Mouse (Mus musculus) layer of hippocampus, adult 11-12 months (tissue): ENCODE results near the gene Gm21988.

Experiments
- DNase-seq: peaks from one replicate; pipeline ENCODE4 v3.0.0; 2022; ENCODE audit warnings: low spot score

Gene Gm21988

DNA sequence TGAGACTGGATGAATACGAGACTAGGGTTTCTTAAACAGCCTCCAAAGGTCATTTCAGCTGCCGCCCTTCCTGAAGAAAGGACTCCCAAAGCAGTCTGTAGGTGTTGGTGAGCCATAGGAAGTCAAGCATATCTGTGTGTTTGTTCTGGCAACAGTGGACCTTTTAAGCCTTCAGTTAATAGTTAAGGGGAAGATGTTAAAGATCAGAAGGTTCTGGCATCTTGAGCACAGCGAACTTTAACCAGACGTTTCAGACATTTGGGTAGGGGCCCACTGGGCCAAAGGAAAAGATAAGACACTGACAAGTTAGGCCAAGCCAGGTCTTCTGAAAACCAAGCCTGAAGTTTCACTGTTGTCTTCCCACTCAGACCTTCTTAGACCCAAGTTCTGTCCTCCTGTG, 21.6 kb downstream of the Gm21988 start:
- no peak for DNase-seq

DNA sequence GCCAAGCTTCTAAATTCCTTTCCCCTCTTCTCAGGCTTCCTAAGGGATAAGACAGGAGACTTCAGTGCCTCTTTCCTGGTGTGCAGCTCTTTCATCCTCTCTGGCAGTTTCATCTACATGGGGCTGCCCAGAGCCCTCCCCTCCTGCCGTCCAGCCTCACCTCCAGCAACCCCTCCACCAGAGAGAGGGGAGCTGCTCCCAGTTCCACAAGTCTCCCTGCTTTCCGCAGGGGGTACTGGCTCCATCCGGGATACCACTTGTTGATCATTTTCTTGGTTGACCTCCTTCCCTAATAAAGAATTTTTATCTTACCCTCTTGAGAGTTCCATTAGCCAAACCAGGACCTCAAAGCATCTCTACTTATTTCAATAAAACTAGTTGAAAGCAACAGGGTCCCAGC, 23.5 kb downstream of the Gm21988 start:
- no peak for DNase-seq

DNA sequence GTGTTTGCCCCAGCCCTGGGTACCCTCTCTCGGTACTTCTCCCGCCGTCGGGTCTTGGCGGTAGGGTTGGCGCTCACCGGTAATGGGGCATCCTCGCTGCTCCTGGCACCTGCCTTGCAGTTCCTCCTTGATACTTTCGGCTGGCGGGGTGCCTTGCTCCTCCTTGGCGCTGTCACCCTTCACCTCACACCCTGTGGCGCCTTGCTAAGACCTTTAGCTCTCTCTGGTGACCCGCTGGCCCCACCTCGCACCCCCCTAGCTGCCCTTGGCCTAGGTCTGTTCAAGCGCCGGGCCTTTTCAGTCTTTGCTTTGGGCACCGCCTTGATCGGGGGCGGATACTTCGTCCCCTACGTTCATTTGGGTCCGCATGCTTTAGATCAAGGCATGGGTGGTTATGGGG, 24.3 kb downstream of the Gm21988 start:
- DNase-seq, result peak; percentile 19

DNA sequence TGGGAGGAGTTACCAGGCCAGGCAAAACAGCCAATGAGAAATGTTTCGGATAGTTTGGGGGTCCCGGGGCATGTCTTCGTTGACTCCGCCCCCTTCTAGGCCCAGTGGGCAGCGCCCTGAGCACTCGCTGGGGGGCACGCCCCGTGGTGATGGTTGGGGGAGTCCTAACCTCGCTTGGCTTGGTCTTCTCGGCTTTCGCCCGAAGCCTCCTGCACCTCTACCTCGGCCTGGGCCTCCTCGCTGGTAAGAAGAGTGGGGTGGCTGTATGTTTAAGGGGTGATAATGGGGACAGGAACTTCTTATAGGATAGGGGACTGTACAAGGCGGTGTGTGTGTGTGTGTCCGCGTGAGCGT, 24.8 kb downstream of the Gm21988 start:
- no peak for DNase-seq

DNA sequence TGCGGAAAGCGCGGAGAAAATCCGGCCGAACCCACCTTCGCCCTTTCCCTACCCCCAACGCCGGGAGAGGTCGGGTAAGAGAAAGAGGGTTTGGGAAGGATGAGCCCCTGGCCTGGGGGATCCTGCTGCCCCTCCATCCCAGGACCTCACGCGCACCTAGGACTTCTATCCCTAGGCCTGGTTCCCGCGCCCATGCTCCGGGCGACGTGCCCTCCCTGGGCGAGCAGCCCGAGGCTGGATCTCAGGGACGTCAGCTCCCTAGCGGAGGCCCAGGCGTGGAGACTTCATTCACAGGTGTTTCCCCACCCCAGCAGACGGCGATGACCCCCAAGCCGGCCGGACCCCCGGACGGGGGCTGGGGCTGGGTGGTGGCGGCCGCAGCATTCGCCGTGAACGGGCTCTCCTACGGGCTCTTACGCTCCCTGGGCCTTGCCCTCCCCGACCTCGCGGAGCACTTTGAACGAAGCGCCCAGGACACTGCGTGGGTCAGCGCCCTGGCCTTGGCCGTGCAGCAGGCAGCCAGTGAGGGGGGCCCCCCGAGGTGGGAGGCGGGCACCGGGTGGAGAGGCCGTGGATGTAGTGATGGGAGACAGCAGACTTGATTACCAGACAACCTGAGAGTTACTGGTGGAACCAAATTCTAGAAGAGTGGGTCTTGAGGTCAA, 25.3 kb downstream of the Gm21988 start:
- peak; percentile 27 for DNase-seq

DNA sequence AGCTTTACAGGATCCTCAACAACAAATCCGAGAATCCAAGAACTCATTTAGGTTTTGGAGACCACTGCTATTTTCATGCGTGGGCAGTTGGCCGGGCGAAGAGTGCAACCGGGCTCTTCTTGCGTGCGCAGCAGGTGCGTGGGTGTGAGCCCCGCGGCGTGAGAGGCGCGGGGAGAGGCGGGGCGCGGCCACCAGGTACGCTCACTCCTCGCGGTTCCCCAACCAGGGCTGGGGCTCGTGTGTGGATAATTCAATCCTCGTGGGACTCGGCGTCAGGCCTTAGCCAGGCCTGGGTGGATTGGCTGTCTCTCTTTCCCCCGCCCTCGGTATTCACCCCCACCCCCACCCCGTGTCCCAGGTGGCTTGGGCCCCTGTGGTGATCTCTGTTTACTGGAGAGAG, 25.9 kb downstream of the Gm21988 start:
- peak; percentile 38 for DNase-seq

DNA sequence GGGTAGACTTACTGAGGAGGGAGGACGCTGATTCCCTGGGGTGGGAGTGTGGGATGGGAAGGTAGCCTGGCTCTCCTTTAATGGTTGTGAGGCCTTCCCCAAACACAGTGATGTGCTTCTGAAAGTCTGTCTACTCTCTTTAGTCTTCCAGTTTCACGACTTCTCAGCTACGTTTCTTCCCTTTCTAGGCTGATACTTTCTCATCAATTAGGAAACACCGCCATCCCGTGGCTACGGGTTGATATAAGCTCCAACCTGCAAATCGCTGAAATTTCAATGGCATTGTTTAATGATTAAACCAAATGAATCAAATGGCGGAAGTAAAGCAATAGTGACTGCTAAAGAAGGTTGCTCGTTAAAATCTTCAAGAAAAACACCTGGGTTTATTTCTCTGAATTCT, 26.7 kb downstream of the Gm21988 start:
- DNase-seq, result peak; percentile 76

DNA sequence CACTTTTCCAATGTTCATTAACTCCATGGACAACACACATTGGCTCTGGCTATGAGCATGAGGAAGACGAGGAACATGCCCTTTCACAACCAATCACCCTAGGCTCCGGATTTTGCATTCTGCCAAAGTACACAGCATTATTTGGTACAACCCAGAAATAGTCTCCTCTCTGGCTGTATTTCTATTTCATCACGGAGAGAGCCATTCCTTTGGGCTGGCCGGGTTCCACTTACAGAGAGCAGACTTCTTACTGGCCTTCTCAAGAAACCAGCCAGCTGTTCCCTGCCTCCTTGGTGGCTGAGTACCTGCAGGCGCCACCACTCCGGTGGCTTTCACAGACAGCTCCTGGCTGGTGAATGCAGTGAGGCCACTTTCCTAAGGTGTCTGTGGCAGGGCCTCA, 27.2 kb downstream of the Gm21988 start, which contains the start of gene Slc16a11:
Slc16a11 (plus strand) TSS at position 330 of the 400 bp plus-strand sequence.
- DNase-seq, result peak; percentile 5

DNA sequence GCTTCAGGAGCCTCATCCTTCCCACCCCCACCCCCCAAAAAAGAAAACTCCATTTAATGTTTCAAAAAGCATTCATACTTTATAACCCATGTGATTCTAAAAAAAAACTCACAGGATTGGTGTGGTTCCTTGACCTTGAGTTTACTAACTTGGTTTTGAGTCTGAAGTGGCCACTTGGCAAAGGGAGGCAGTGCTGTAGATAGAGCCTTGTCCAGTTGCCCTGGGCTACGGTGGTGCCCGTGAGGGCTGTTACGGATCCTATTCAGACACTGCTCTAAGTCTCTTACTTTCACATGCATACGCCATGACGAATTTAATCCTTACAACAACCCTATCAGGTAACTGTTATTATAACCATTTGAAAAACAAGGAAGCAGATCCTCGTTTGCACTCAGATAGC, 27.7 kb downstream of the Gm21988 start:
- DNase-seq, result no peak

DNA sequence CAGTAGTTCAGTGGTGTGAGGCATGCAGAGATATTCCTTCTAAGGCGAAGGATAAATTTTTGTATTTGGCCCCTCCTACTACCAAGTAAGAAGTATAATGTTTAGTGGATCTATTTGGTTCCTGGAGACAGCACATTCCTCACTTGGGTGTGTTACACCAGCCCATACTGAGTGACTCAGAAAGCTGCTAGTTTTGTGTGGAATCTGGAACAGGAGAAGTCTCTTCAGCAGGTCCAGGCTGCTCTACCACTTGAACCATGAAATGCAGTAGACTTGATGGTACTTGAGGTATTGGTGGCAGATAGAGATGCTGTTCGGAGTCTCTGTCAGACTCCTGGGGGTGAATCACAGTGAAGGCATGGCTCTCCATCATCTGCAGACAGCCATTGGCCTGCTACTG, 28.9 kb downstream of the Gm21988 start:
- DNase-seq, result no peak

DNA sequence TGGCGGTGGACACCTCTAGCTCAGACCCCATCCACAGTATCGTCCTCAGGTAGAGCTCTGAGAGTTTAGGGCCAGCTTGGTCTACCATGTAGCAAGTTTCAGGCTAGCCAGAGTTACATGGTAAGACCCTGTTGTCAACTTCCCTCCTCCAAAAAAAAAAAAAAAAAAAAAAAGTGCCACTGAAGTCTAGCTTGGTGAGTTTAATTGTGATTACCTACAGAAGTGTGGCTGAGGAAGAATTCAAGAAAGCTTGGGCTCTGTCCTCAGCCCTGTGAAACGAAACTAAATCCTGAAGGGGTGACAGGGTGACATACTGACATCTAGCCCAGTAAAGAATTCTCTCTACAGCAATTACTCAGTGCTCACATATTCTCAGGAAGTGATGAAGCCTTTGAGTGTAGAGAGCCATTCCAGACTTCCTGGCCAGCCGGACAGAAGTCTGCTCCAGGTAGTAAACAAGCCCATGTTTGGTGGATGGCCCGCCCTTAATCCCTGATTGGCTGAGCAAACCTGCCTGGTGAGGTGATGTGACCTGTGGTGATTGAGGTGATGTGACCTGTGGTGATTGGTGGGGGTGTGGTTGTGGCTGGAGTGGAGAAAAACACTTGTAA, 30.7 kb downstream of the Gm21988 start:
- DNase-seq, result no peak

DNA sequence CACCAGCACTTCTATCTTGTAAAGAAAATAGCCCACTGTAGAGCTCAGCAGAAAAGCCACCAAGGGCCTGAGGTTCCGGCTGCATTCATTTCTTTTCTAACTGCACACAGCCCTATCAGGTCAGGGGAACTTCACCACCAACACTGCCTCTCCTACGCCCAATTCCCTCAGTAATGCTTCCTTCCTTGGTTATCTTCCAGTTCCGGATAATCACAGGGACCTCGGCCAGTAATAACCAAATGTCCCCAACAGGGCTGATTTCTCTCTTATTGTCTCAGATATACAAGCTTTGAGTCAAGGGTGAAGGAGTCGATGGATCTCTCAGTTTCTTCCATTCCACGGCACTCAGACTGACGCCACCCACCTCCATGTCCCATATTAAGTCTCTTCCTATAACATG, 32.3 kb downstream of the Gm21988 start:
- no peak for DNase-seq

DNA sequence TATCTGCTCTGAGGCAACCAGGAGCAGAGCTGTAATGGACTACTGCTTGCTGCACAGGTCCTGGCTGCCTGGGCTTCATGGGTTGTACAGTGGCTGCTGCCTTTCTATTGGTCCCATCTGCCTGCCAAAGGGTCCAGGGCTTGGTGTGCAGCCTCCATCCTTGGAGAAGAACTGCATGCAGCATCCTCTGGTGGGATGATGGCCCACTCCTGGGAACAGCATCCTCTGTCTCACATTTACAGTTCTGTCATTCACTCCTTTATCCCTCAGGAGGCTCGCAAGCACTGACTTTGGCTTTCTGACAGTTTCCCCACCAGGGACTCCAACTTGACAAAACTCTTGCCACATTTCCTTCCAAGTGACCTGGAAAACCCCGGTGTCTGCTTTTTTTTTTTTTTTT, 32.8 kb downstream of the Gm21988 start:
- no peak for DNase-seq

DNA sequence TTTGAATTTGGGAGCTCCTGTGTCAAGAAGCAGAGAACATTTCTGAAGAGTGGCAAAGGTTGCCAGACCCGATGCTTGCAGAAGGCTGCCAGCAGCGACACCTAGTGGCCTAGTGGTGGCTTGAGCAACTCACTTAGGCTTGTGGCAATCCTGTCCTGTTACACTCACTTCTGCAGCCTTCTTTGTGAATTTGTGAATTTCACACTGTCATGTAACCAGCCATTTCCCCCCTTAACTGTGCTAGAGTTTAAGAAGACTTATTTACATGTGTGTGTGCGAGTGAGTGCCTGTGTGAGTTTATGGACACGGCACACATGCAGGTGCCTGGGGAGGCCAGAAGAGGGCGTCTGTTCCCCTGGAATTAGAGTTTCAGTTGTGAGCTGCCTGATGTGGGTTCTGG, 37.9 kb downstream of the Gm21988 start:
- peak; percentile 78 for DNase-seq

DNA sequence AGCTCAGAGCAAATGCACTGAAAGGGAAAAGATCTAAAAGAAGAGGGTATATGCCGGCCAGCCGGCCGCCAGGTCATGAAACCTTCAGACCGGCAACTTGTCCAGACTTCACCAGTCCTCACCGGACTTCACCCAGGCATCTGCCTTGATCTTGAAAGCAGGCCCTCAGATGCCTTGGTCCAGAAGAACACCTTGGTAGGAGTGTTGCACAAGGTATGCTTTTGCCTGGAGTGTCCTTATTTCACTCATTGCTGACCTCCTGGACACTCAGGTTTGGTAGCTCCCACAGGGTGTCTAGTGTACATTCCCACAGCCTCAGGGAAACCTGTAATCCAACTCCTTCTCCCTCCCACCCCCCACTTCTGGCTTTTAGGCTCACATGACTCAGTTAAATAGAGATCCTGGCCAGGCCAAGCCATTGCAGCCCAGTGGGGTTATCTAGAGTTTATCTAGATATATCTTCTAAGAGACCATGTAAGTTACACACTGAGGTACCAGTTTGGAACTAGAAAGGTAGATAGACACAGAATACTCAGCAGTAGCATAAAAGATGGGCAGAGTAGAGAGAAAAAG, 39.5 kb downstream of the Gm21988 start:
- DNase-seq, result no peak

DNA sequence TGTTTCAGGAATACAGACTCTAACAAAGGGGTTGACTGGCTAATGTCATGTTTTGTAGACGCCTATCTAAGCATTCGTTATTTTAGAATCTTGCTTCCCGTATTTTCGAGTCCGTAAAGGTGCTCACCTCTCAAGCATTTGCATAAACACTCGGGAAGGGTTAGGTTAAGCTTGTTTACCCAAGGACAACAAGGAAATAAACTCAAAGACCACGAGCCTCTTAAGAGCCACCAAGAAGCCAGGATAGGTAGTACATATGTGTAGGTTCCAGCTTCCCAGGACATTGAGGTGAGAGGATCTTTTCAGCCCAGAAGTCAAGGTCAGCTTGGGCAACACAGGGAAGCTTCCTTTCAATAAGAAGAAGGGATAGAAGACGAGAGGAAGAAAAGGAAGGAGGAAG, 40.5 kb downstream of the Gm21988 start:
- DNase-seq, result no peak

DNA sequence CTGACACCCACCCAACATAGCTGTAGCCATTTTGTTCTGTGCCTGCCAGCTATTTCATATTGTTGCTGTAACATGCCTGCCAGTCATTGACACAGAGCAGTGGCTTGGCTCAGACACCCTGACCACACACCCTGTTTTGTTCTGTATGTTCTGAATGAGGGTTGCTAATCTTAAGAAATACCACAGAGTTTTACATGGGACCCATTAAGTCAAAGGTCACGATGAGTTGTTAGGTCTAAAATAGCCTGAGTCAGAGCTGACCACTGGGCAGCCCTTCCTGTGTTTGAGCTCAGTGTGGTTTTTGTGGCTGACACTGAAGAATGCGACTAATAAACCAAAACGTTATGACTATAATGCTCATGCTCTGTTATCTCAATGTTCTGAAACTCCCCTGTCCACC, 41.3 kb downstream of the Gm21988 start:
- no peak for DNase-seq

DNA sequence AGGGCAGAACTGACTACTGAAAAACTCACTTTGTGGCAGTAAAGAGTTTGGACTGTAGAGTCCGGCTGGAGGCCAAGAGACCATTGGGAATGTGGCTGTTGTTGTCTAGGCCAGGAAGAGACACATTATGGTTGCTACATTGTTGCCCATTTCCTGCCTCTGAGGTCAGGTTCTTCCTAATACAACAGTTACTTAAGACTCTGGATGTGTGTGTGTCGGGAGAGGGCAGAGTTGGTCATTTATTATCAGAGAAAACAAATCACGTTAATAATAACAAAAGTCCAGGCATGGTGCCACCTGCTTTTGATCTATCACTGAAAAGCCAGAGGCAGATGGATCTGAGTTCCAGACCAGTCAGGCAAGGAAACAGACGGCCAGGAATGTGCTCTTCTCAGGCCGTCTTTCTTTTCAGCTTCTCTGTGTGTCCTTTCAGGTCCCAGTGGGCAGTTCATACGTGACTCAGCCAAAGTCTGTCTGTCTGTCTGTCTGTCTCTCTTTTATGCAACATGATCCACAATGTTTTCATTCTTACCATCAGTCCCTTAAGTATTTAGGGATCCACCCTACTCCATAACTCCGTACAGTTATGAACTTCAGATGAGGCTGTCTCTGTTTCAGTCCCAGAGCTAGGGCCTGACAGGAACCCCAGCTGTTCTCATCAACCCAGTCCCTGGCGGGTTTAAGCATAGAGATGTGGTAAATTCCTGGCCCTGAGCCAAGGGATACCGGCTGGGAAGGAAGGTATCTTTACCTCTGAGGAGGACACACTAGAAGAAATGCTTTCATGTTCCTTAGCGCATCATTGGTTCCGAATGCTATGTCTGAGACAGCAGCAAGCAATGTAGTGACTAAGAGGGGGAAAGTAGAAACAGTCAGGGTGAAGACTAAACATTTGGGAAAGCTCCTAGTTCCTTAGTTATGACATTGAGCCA, 46.0 kb downstream of the Gm21988 start:
- DNase-seq, result no peak

DNA sequence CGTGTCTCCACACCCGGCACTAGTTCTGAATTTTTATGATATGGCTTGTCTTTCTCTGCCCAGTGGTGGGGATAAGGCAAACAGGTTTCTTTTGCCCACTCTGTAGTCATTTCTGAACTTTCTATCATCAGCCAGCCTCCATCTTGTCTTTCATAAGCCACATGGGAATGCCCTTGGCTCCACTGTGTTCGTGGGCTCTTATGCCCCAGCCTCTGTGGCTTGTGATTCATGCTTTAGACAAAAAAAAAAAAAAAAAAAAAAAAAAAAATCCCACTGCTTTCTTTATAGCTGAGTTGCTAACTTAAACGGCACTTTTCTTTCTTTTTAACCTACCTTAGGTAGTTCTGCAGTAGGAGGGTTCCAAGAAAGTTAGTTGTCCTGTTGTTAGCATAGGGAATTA, 47.5 kb downstream of the Gm21988 start:
- no peak for DNase-seq

DNA sequence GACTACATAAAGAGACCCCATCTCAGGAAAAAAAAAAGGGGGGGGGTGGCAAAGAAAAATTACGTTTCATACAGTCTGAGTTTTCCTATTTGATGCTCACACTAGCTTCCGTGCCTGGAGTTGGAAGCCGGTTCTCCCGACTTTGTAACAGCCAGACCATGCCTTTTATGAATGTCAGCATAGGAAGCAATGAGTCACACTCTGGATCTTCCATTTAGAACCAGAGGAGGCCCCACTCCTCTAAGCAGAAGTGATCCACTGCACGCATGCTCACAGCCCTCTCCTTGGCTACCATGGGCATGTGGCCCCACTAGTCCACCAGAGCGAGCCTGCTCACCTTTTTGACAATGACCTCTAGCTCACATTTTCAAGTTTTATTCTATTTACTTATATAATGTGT, 48.4 kb downstream of the Gm21988 start:
- DNase-seq, result no peak

DNA sequence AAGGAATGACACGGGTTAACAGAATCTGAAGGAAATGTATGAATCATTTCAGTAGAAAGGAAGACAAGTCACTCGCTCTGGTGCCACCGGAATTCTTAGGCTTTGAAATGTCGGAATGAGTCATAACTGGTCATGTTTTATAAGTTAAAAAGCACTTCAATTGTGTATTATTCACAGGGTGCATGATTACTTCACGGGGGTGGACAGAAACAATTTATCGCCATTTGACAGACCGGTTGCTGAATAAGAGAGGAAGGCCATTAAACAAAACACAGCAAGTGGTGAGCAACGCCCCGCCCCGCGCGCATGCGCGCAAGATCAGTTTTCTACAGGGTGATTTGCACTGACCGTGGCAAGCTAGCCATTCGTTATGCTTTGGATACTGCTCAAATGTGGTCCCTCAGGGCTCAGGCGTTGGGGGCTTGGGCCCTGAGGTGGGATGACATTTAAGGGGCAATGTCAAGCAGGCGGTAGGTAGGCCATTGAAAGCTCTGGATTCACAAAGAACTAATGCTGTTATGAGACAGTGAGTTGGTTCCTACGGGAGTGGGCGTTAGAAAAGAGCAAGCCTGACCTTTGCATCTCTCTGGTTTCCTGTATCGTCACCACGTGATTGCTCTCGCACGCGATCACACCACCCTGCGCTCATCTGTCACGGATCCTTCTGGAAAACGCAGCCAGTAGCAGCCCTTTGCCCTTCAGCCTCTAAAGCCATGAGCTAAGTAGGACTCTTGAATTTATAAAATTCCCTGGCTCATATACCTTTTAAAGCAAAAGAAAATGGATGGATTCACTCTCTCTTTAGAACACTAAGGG, 50.1 kb downstream of the Gm21988 start:
- no peak for DNase-seq
